Comparison of ENCODE assay signal across 9 mouse cellular contexts in genomic region chr17:29886061-29886460, GRCm38 (mm10).
DNase-seq lines count a peak whose midpoint lies in the region; ATAC-seq and TF ChIP-seq lines count a peak whose summit lies in the region.
"Had no signal": no experiment of that assay in that cellular context is flagged by ENCODE, and none has a peak within 500 bp of the region (broad histone marks: within the 10 kb centered on the region; RNA-seq: fewer than 3 reads in every experiment).

No protein-coding gene starts in this region.

- H3K4me3 ChIP-seq in forebrain, embryonic 16.5 days (replicated peaks; ENCODE audit: low read length), result peak overlapping the region; percentile 67
- H3K4me3 ChIP-seq in kidney, postnatal 0 days (replicated peaks; ENCODE audit: low read depth, low read length), result peak overlapping the region; percentile 66; the same call in 1 of the 2 replicates
- H3K4me3 ChIP-seq in neural tube, embryonic 12.5 days, result peak overlapping the region; percentile 64

- peak overlapping the region; percentile 85 for H3K9ac ChIP-seq in forebrain, embryonic 16.5 days (replicated peaks; ENCODE audit: low read depth, low read length)
- 0 out of 2 replicates have a peak overlapping the region, but pooled peaks have one; percentile 60 for H3K9ac ChIP-seq in kidney, postnatal 0 days (ENCODE audit: low read depth, low read length)
- H3K9ac ChIP-seq in neural tube, embryonic 12.5 days, result peak overlapping the region; percentile 74; the same call in 1 of the 2 replicates

- H3K4me1 ChIP-seq in forebrain, embryonic 16.5 days (replicated peaks; ENCODE audit: control insufficient read depth, insufficient read depth, low read length), result peaks cover 69% of the 10 kb centered on the region
- H3K4me1 ChIP-seq in kidney, postnatal 0 days (replicated peaks; ENCODE audit: insufficient read depth, low read length), result peaks cover 22% of the 10 kb centered on the region; the same call in 1 of the 2 replicates
- H3K4me1 ChIP-seq in neural tube, embryonic 12.5 days, result peaks cover 62% of the 10 kb centered on the region

- peak; percentile 22; the same call in 1 of the 2 replicates for ATAC-seq in forebrain, embryonic 16.5 days
- ATAC-seq in kidney, postnatal 0 days (replicated peaks; ENCODE audit: low FRiP score, low read depth), result no peak
- ATAC-seq in neural tube, embryonic 12.5 days (ENCODE audit: low FRiP score, low read depth), result no peak
- no peak for ATAC-seq in inflammation-experienced regulatory T-cells, adult 6 months

- H3K9me3 ChIP-seq in forebrain, embryonic 16.5 days (ENCODE audit: control insufficient read depth, low read length), result no peaks in the 10 kb centered on the region
- H3K9me3 ChIP-seq in kidney, postnatal 0 days (replicated peaks; ENCODE audit: low read length), result no peaks in the 10 kb centered on the region
- no peaks in the 10 kb centered on the region for H3K9me3 ChIP-seq in neural tube, embryonic 12.5 days

- no peak for TF ChIP-seq CTCF in kidney, postnatal 0 days (IDR thresholded peaks at IDR 0.05; ENCODE audit: low read depth)

- peak overlapping the region; percentile 95 for H3K4me2 ChIP-seq in forebrain, embryonic 16.5 days (ENCODE audit: low read length)
- peak overlapping the region; percentile 100 for H3K4me2 ChIP-seq in kidney, postnatal 0 days (ENCODE audit: low read length)
- peak overlapping the region; percentile 99 for H3K4me2 ChIP-seq in neural tube, embryonic 12.5 days (replicated peaks)

- DNase-seq in layer of hippocampus, adult 11-12 months (ENCODE audit: low spot score), result peak; percentile 50
- DNase-seq in layer of hippocampus, postnatal 36 days, result no peak
- DNase-seq in cerebellum, postnatal 10 days, result peak; percentile 87 to 93
- no peak for DNase-seq in kidney, postnatal 0 days (ENCODE audit: low spot score)
- no peak for DNase-seq in ovary, postnatal 10 days (ENCODE audit: low spot score)

- peak overlapping the region; percentile 94 for H3K27ac ChIP-seq in forebrain, embryonic 16.5 days (ENCODE audit: low read length)
- H3K27ac ChIP-seq in kidney, postnatal 0 days, result no peak overlapping the region
- H3K27ac ChIP-seq in neural tube, embryonic 12.5 days, result no peak overlapping the region

- peaks cover 3% of the 10 kb centered on the region; the same call in 1 of the 2 replicates for H3K27me3 ChIP-seq in forebrain, embryonic 16.5 days (replicated peaks; ENCODE audit: control insufficient read depth, insufficient read depth, low read length)
- peaks cover 44% of the 10 kb centered on the region for H3K27me3 ChIP-seq in kidney, postnatal 0 days (ENCODE audit: insufficient read depth, low read length)
- H3K27me3 ChIP-seq in neural tube, embryonic 12.5 days (replicated peaks), result peaks cover 50% of the 10 kb centered on the region
- H3K27me3 ChIP-seq: Patski had no signal

- H3K36me3 ChIP-seq in forebrain, embryonic 16.5 days (ENCODE audit: control insufficient read depth, insufficient read depth), result no peaks in the 10 kb centered on the region
- no peaks in the 10 kb centered on the region for H3K36me3 ChIP-seq in kidney, postnatal 0 days (ENCODE audit: insufficient read depth, low read length)
- H3K36me3 ChIP-seq in neural tube, embryonic 12.5 days, result no peaks in the 10 kb centered on the region

- 4% methylated on average over 4 of the region's 4 CpGs for WGBS in forebrain, embryonic 16.5 days
- 9% methylated on average over 4 of the region's 4 CpGs for whole genome bisulfite sequencing in kidney, postnatal 0 days
- WGBS in neural tube, embryonic 12.5 days, result 6% methylated on average over 4 of the region's 4 CpGs

Comparison
In these comparisons a context has a peak if more than half of its experiments do, and no peak if none do; other contexts are left out.
1. DNase-seq: peak in layer of hippocampus, adult 11-12 months (single experiment) and cerebellum, postnatal 10 days (2 of 2); none in layer of hippocampus, postnatal 36 days (0 of 2), kidney, postnatal 0 days (single experiment) and ovary, postnatal 10 days (single experiment).
2. Peak in every context shown above with its lines, with median percentiles within 50 percentile points of each other: H3K4me2 ChIP-seq, H3K4me3 ChIP-seq and H3K9ac ChIP-seq.